Mouse (Mus musculus) forebrain, embryonic 12.5 days (tissue): Measurements from ENCODE around the gene Tgfa. TPM values are rescaled to one million over a fixed set of nuclear protein-coding genes. Genes with fewer than 3 reads are reported as not detected.
A peak's percentile ranks its signal among the peaks of the same experiment; 100 is the strongest.

ENCODE experiments used
- ATAC-seq: fragments of 200-750 bp; cut with Nextera tagmentation; 2 replicates; pipeline ENCODE4 v1.8.0; 2017; ENCODE audit warnings: moderate TSS enrichment; ENCODE audit not compliant: low FRiP score
- H3K27ac ChIP-seq: fragments of 300-500 bp; sonication (generic); 2 replicates; pipeline ENCODE4 v1.5.1; 2016; ENCODE audit warnings: mild to moderate bottlenecking
- H3K27me3 ChIP-seq: fragments of 300-500 bp; sonication (generic); 2 replicates; pipeline ENCODE4 v1.6.1; 2016; ENCODE audit warnings: mild to moderate bottlenecking
- H3K36me3 ChIP-seq: fragments of 300-500 bp; sonication (generic); replicated peaks from 2 replicates; pipeline ENCODE4 v1.6.1; 2016; ENCODE audit warnings: mild to moderate bottlenecking
- H3K4me1 ChIP-seq: fragments of 300-500 bp; sonication (generic); 2 replicates; pipeline ENCODE4 v1.6.1; 2016
- H3K4me2 ChIP-seq: fragments of 300-500 bp; sonication (generic); 2 replicates; pipeline ENCODE4 v1.6.1; 2016; ENCODE audit warnings: mild to moderate bottlenecking, moderate library complexity
- H3K4me3 ChIP-seq: fragments of 300-500 bp; sonication (generic); replicated peaks from 2 replicates; pipeline ENCODE4 v1.5.1; 2016; ENCODE audit warnings: mild to moderate bottlenecking
- H3K9ac ChIP-seq: fragments of 300-500 bp; sonication (generic); 2 replicates; pipeline ENCODE4 v1.6.1; 2016; ENCODE audit warnings: mild to moderate bottlenecking
- H3K9me3 ChIP-seq: fragments of 300-500 bp; sonication (generic); 2 replicates; pipeline ENCODE4 v1.6.1; 2016
- WGBS: fragments of 180-500 bp; shearing (Covaris S2); methylation state at CpG from one replicate; pipeline ENCODE4 v1.1.7; 2016; 5-methylcytosine and 5-hydroxymethylcytosine counted together
- polyA plus RNA-seq: library from polyadenylated mRNA; unstranded; fragments of >200 nt; fragmentation: Nextera tagmentation; extraction: Ambion mirVana; gene quantifications from 2 replicates; pipeline ENCODE4 v1.2.1, GENCODE M21; 2016

The Tgfa gene
- polyA plus RNA-seq, 1 experiment from 2014 or later, result 3.0 TPM

DNA sequence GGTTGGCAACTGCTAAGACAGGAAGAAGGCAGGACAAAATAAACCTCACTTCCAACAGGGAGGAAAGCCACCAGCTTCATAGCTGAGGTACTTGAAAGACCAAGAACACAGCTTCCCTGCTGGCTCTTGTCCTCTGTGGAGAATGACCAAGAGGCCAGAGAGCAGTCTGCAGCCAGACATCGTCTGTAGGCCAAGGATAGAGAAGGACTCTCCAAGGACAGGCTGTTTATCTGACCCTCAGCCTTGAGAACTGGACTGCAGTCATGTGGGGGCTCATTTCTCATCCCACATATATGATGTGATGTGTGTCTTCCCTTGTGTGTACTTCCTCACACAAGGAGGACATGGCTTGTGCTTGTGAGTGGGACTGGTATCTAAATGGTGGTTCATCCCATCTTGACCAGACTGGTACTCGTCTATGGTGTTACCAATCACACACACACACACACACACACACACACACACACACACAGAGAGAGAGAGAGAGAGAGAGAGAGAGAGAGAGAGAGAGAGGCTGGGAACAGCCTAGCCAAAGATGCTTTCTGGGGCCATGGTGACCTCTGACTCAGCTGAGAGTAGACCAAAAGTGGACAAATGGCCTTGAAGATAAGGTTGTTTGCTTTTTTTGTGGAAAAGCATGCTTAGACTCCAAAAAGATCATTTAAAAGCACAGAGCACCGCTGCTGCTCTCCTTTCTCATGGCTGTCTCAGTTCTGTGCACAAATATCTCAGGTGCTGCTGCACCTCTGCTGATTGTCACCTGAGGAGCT, 18.0 kb downstream of the Tgfa start:
- 85% methylated on average over 3 of the region's 3 CpGs for WGBS

DNA sequence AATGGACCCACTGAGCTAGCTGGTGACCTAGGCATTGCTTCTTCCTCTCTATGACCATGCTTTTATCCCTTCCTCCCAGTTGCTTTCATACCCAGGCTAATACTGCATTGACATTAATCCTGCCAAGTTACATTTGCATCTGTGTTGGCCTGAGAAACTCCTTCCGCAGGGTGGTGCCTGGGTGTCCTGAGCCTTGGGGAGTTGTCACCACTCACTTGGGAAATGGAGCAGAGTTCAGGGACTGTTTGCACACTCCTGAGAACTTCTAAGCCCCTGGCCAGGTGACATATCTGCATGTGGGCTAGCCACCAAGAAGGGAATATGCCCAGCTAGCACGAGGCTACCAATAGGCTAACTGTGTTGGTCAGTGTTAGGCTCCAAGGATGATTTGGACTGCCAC, 23.0 kb downstream of the Tgfa start:
- Histone ChIP-seq H3K4me1 (no peaks in the 10 kb centered on the region), H3K9me3 (no peaks in the 10 kb centered on the region), H3K4me2 (no peak overlapping the region), H3K27me3 (no peaks in the 10 kb centered on the region), H3K9ac (no peak overlapping the region), H3K4me3 (no peak overlapping the region), H3K36me3 (no peaks in the 10 kb centered on the region), H3K27ac (no peak overlapping the region)
- WGBS, result 82% methylated on average over 2 of the region's 2 CpGs
- no peak for ATAC-seq

More for the DNA sequence above, 18.0 kb downstream of the Tgfa start:
- Histone ChIP-seq H3K9ac (no peak overlapping the region), H3K27me3 (peaks cover 5% of the 10 kb centered on the region; the same call in 1 of the 2 replicates), H3K9me3 (no peaks in the 10 kb centered on the region), H3K4me1 (peaks cover 11% of the 10 kb centered on the region), H3K4me2 (no peak overlapping the region), H3K27ac (no peak overlapping the region), H3K36me3 (no peaks in the 10 kb centered on the region), H3K4me3 (no peak overlapping the region)
- no peak for ATAC-seq

DNA sequence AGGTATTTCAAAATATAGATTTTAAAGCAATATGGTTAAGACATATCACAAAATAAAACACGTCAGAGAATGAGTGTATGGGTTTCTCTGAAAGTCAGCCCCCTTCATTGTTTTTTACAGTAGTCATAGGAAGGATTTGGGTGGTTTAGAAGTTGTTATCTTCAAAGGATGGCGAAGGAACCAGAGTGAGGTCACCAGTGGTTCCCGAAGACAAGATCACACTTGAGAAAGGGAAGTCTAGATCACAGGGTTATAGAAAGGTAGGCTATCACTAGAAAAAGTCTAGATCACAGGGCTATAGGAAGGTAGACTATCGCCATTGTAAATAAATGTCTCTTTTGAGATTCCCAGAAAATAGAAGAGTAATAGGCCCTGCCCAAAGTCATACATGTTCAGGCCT, 23.7 kb downstream of the Tgfa start:
- Histone ChIP-seq H3K27ac (no peak overlapping the region), H3K9me3 (no peaks in the 10 kb centered on the region), H3K36me3 (no peaks in the 10 kb centered on the region), H3K9ac (no peak overlapping the region), H3K4me1 (no peaks in the 10 kb centered on the region), H3K27me3 (no peaks in the 10 kb centered on the region), H3K4me3 (no peak overlapping the region), H3K4me2 (no peak overlapping the region)
- WGBS, result 87% methylated on average over 4 of the region's 4 CpGs
- no peak for ATAC-seq

DNA sequence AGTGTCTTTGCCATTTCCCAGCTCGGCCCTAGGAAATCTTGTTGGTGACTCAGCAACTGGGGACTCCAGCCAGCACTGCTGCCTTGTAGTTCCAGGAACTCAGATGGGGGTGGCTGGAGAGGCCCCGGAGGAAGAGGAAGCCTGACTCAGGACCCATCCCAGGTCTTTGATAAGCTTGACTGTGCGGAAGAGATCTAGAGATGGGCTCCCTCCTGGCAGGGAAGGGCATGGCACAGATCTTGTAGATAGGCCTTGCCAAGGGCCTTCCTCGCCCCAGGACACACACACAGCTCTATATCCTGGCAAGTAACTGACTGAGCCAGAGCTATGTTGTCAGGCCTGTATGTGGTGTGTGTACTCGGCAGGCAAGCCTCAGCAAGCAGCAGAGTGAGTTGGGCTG, 24.5 kb downstream of the Tgfa start:
- Histone ChIP-seq H3K27ac (no peak overlapping the region), H3K4me1 (no peaks in the 10 kb centered on the region), H3K9ac (no peak overlapping the region), H3K4me3 (no peak overlapping the region), H3K36me3 (no peaks in the 10 kb centered on the region), H3K27me3 (no peaks in the 10 kb centered on the region), H3K9me3 (no peaks in the 10 kb centered on the region), H3K4me2 (no peak overlapping the region)
- no peak for ATAC-seq
- 77% methylated on average over 5 of the region's 5 CpGs for WGBS

DNA sequence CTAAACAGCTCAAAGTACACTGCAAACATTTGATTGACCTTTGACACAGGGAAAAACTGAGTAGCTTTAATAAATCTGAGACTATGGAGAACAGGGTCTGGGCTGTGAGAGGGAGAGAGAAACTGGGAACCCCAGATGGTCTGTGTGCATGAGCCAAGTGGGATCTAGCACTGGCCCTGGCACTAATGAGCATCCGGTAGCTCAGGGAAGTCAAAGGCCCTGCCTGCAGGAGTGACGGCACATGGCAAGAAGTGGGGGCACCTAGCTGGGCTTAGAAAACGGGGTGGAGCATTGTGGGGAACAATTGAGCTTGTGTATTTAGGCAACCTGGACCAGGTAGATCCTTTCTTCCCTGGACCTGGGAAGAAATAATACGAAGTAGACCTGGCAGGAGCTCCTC, 25.1 kb downstream of the Tgfa start:
- H3K27me3 ChIP-seq, result no peaks in the 10 kb centered on the region
- H3K9me3 ChIP-seq, result no peaks in the 10 kb centered on the region
- WGBS, result 84% methylated on average over 4 of the region's 4 CpGs
- no peak overlapping the region for H3K4me3 ChIP-seq
- H3K9ac ChIP-seq, result no peak overlapping the region
- H3K4me2 ChIP-seq, result no peak overlapping the region
- ATAC-seq, result no peak
- no peaks in the 10 kb centered on the region for H3K4me1 ChIP-seq
- no peaks in the 10 kb centered on the region for H3K36me3 ChIP-seq
- H3K27ac ChIP-seq, result no peak overlapping the region

DNA sequence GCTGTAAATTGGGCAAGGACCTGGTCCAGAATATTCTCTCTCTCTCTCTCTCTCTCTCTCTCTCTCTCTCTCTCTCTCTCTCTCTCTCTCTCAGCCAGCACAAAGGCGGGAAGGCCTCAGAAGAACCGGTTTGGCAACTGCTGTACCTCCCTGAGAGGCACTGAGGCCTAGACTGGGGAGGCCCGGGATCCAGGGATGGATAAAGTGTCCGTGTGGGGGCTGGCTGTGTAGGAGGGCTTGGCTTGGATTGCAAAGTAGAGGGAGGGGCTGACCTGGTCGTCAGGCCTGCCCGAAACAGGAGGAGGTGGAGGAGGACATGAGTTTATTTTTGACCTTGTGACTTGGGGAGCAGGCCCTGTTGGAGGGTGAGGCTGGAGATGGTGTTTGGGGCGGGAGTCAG, 27.4 kb downstream of the Tgfa start:
- WGBS, result 40% methylated on average over 7 of the region's 7 CpGs
- H3K9me3 ChIP-seq, result no peaks in the 10 kb centered on the region
- H3K9ac ChIP-seq, result no peak overlapping the region
- H3K4me2 ChIP-seq, result no peak overlapping the region
- H3K4me1 ChIP-seq, result no peaks in the 10 kb centered on the region
- no peak overlapping the region for H3K4me3 ChIP-seq
- no peaks in the 10 kb centered on the region for H3K27me3 ChIP-seq
- no peak overlapping the region for H3K27ac ChIP-seq
- no peaks in the 10 kb centered on the region for H3K36me3 ChIP-seq
- no peak for ATAC-seq

DNA sequence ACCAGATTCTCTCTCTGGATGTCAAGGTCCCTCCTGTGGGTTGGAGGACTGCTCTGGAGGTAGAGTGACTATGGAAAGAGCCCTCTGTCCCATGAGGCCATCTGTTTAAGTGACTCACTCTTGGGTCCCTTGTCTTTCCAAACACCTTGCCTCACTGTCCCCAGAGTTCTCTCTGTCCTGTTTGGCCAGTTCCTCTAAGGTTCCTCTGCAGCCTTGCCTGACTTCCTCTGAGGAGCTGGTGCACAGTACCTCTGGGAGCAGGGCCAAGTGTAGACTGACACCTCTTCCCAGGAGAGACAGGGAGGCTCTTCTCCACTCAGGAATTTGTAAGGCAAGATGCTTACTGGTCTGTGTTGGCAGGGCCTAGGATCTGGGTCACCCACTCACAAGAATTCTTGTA, 30.6 kb downstream of the Tgfa start:
- Histone ChIP-seq H3K36me3 (no peaks in the 10 kb centered on the region), H3K27ac (no peak overlapping the region), H3K4me1 (no peaks in the 10 kb centered on the region), H3K4me2 (no peak overlapping the region), H3K4me3 (no peak overlapping the region), H3K27me3 (0 out of 2 replicates have a peak, but pooled peaks cover 1% of the 10 kb centered on the region), H3K9ac (no peak overlapping the region), H3K9me3 (no peaks in the 10 kb centered on the region)
- ATAC-seq, result no peak

DNA sequence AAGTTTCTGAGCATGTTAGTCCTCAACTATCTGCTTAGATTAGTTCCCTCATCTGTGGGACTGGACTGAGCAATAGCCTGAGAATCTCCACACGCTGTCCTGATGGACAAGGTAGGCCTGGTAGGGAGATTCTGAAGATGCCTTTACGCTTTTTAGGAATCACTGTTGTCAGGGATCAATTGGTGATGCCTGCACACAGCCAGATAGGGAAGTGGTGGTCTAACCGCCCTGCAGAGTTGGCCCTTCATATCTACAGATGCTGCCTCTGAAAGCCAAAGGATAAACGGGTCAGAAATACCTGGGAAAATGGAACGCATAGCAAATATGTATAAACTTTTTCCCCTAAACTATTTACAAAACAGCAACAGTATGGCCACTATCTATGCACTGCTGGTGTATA, 37.3 kb downstream of the Tgfa start:
- Histone ChIP-seq H3K27me3 (0 out of 2 replicates have a peak, but pooled peaks cover 3% of the 10 kb centered on the region), H3K36me3 (no peaks in the 10 kb centered on the region), H3K27ac (no peak overlapping the region), H3K4me2 (no peak overlapping the region), H3K9ac (no peak overlapping the region), H3K9me3 (no peaks in the 10 kb centered on the region), H3K4me3 (no peak overlapping the region), H3K4me1 (peaks cover 7% of the 10 kb centered on the region)
- 91% methylated on average over 5 of the region's 5 CpGs for WGBS
- ATAC-seq, result no peak

DNA sequence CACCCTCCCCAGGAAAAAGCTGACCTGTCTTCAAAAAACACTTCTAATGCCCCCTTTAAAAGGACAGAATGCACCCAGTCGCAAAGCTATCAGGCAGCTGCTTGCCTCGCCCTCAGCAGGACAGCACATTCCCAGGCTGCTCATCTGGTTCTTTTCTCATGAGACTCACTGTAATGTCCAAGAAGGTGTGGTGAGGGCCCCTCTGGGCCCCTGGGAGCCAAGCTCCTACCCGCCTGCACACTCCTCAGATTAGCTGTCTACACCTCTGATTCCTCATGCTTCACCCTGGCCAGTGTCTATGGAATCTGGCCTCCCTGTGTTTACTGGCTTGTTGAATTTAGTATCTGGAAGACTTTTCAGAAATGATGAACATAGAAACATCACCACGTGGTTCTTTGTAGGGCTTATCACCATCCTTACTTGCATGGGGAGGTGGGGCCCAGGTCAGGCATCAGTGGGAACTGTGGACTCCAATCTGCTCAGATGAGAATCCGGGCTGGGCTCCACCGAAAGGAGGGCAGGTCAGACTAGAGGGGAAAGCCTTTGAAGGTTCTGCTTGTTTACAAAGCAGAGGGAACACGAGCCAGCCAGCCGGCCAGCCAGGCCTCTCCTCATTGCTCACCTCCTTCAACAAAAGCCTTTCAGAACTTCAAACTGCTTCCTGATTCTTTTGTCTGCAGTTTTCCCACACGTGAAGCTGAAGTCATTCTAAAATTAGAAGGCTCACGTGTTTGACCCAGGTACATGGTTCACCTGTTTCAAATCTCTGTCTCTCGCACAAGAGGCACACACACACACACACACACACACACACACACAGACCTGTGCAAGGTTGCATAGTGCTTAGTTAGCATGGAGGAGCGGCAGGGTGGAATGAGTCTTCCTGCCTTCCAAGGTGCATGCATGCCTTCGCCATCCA, 38.7 kb downstream of the Tgfa start:
- WGBS, result 39% methylated on average over 13 of the region's 13 CpGs
- Histone ChIP-seq H3K27me3 (0 out of 2 replicates have a peak, but pooled peaks cover 3% of the 10 kb centered on the region), H3K9me3 (no peaks in the 10 kb centered on the region), H3K4me2 (no peak overlapping the region), H3K4me3 (no peak overlapping the region), H3K36me3 (no peaks in the 10 kb centered on the region), H3K9ac (no peak overlapping the region), H3K27ac (no peak overlapping the region), H3K4me1 (peaks cover 7% of the 10 kb centered on the region)
- ATAC-seq, result no peak

DNA sequence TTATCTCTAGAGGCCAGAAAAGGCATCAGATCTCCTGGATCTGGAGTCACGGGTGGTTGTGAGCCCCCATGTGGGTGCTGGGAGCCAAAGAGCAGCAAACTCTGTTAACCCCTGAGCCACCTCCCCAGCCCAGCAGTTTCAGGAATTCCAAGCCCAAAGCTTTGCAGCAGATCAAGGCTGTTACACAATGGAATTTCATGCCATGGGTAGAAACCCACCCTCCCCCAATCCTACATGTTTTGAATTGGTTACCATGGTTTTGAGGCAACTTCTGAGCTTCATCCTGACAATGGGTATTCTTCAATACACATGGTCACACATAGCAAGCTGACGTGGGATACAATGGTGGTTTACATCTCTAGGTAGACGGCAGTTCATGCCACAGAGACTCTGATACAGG, 49.8 kb downstream of the Tgfa start:
- WGBS, result 31% methylated on average over 3 of the region's 3 CpGs

DNA sequence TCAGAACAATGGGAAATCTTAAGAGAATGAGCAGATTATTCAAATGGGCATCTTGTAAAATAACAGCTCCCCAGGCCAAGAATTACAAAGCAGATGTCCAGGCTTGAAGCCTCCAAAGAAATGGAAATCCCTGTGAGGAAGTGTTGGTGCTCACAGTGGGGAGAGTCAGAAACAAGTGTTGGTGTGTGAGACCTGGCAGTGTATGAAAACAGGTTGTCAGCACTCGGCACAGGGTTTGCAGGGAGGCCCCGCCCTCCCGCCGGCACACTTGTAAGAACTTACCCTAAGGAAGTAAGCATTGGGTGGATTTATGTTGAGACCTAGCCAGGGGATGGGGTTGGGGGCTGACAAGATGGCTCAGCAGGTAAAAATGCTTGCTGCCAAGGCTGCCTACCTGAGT, 50.9 kb downstream of the Tgfa start:
- no peak for ATAC-seq
- Histone ChIP-seq H3K4me3 (no peak overlapping the region), H3K9me3 (no peaks in the 10 kb centered on the region), H3K4me2 (no peak overlapping the region), H3K4me1 (peaks cover 23% of the 10 kb centered on the region), H3K36me3 (no peaks in the 10 kb centered on the region), H3K27me3 (no peaks in the 10 kb centered on the region), H3K27ac (no peak overlapping the region), H3K9ac (no peak overlapping the region)
- WGBS, result 34% methylated on average over 4 of the region's 4 CpGs

More for the DNA sequence above, 49.8 kb downstream of the Tgfa start:
- no peak overlapping the region for H3K4me3 ChIP-seq
- peaks cover 20% of the 10 kb centered on the region for H3K4me1 ChIP-seq
- ATAC-seq, result no peak
- H3K9me3 ChIP-seq, result no peaks in the 10 kb centered on the region
- H3K36me3 ChIP-seq, result no peaks in the 10 kb centered on the region
- no peak overlapping the region for H3K4me2 ChIP-seq
- H3K27me3 ChIP-seq, result no peaks in the 10 kb centered on the region
- H3K27ac ChIP-seq, result 0 out of 2 replicates have a peak overlapping the region, but pooled peaks have one; percentile 8
- no peak overlapping the region for H3K9ac ChIP-seq

DNA sequence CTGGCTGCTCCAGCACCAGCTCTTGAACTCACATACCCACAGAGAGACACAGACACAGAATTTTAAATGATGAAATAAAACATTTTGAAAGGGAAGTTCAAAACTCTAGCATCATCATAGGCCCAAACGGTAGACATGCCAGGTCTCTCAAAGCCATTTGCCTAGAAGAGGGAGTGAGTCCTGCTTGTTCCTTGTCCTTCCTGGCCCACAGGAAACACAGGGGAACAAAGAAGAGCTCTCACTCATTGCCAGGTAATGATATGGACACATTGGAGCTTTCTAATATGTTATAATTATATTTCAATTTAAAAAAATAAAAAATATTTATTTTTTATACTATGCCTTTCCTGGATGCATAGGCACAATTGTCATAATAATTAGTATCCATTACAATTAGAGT, 53.5 kb downstream of the Tgfa start:
- peak overlapping the region; percentile 77 for H3K27ac ChIP-seq
- no peaks in the 10 kb centered on the region for H3K36me3 ChIP-seq
- peaks cover 23% of the 10 kb centered on the region for H3K4me1 ChIP-seq
- H3K4me3 ChIP-seq, result no peak overlapping the region
- ATAC-seq, result peak; percentile 61; the same call in 1 of the 2 replicates
- WGBS, result 28% methylated on average over 1 of the region's 1 CpGs
- H3K4me2 ChIP-seq, result no peak overlapping the region
- H3K9me3 ChIP-seq, result no peaks in the 10 kb centered on the region
- no peak overlapping the region for H3K9ac ChIP-seq
- no peaks in the 10 kb centered on the region for H3K27me3 ChIP-seq
